Mouse (Mus musculus): ENCODE data around the gene Ttc28.

DNA sequence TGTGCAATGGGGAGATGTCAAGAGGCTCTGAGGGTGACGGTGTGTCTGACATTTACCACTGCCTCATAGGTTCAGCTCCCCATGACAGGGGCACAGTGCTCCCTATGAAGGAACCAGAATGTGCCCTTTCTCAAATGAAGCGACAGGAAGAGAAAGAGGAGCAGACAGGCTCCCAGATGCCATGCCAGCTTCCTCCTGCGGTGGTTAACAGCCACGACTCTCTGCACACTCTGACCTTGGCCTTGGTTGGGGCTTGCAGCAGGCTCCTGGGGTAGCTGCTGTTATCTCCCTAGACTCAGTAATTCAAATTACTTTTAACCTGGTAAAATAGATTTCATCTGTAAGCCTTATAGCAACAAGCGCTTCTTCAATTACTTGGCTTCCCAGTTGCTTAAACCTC is 196.2 kb downstream of the Ttc28 start:
- TF ChIP-seq POLR2A (IDR thresholded peaks at IDR 0.05; ENCODE audit: borderline replicate concordance, extremely low read depth, low read depth, low read length) (no peak), CTCF (IDR thresholded peaks at IDR 0.05; ENCODE audit: insufficient read depth, low read length) (no peak)
